Mouse (Mus musculus) hindbrain, embryonic 10.5 days (tissue): ENCODE measurements around the gene Fam217b. TPM values are rescaled to one million over a fixed set of nuclear protein-coding genes. Genes with fewer than 3 reads are reported as not detected.

Experiments
- DNase-seq: peaks from one replicate; pipeline ENCODE4 v3.0.0-alpha.2; 2017; ENCODE audit warnings: low spot score
- H3K27ac ChIP-seq: fragments of 300-500 bp; sonication (generic); 2 replicates; pipeline ENCODE4 v1.5.1; 2016; ENCODE audit warnings: mild to moderate bottlenecking, moderate library complexity
- H3K27me3 ChIP-seq: fragments of 300-500 bp; sonication (generic); 2 replicates; pipeline ENCODE4 v1.6.1; 2016; ENCODE audit warnings: mild to moderate bottlenecking; ENCODE audit not compliant: poor library complexity, insufficient read depth, severe bottlenecking
- H3K36me3 ChIP-seq: fragments of 300-500 bp; sonication (generic); 2 replicates; pipeline ENCODE4 v1.6.1; 2016; ENCODE audit warnings: mild to moderate bottlenecking, moderate library complexity
- H3K4me1 ChIP-seq: fragments of 300-500 bp; sonication (generic); replicated peaks from 2 replicates; pipeline ENCODE4 v1.6.1; 2016; ENCODE audit warnings: mild to moderate bottlenecking
- H3K4me3 ChIP-seq: fragments of 300-500 bp; sonication (generic); 2 replicates; pipeline ENCODE4 v1.5.1; 2016; ENCODE audit warnings: mild to moderate bottlenecking, moderate library complexity
- H3K9me3 ChIP-seq: fragments of 300-500 bp; sonication (generic); 2 replicates; pipeline ENCODE4 v1.6.1; 2016; ENCODE audit warnings: mild to moderate bottlenecking, moderate library complexity
- whole genome bisulfite sequencing: fragments of 180-500 bp; shearing (Covaris S2); methylation state at CpG from one replicate; pipeline ENCODE4 v1.1.7; 2016; 5-methylcytosine and 5-hydroxymethylcytosine counted together
- polyA plus RNA-seq: library from polyadenylated mRNA; unstranded; fragments of >200 nt; fragmentation: Nextera tagmentation; extraction: Ambion mirVana; gene quantifications from 2 replicates; pipeline ENCODE4 v1.2.1, GENCODE M21; 2016

Gene Fam217b
- polyA plus RNA-seq, 1 experiment from 2014 or later, result 2.3 TPM

GRCm38 (mm10) chr2:178422186-178422585 is 7.9 kb downstream of the Fam217b start:
- H3K36me3 ChIP-seq, result no peaks in the 10 kb centered on the region
- no peaks in the 10 kb centered on the region for H3K9me3 ChIP-seq
- H3K4me3 ChIP-seq, result no peak overlapping the region
- peak overlapping the region; percentile 50; the same call in 1 of the 2 replicates for H3K27ac ChIP-seq
- H3K27me3 ChIP-seq, result 0 out of 2 replicates have a peak, but pooled peaks cover 3% of the 10 kb centered on the region
- H3K4me1 ChIP-seq, result peaks cover 19% of the 10 kb centered on the region
- WGBS, result 46% methylated on average over 3 of the region's 3 CpGs
- DNase-seq, result no peak

- Histone ChIP-seq H3K27ac (peak overlapping the region; percentile 35; the same call in 1 of the 2 replicates), H3K27me3 (0 out of 2 replicates have a peak, but pooled peaks cover 3% of the 10 kb centered on the region), H3K4me3 (no peak overlapping the region), H3K9me3 (no peaks in the 10 kb centered on the region), H3K4me1 (peaks cover 19% of the 10 kb centered on the region), H3K36me3 (no peaks in the 10 kb centered on the region)
- DNase-seq, result no peak
- 83% methylated on average over 5 of the region's 5 CpGs for WGBS
Measured at GRCm38 (mm10) chr2:178423223-178423622, 8.9 kb downstream of the Fam217b start.

- DNase-seq, result no peak
- 52% methylated on average over 4 of the region's 4 CpGs for WGBS
- Histone ChIP-seq H3K36me3 (no peaks in the 10 kb centered on the region), H3K9me3 (no peaks in the 10 kb centered on the region), H3K4me1 (peaks cover 12% of the 10 kb centered on the region), H3K27me3 (0 out of 2 replicates have a peak, but pooled peaks cover under 1% of the 10 kb centered on the region), H3K27ac (no peak overlapping the region), H3K4me3 (no peak overlapping the region)
Measured at GRCm38 (mm10) chr2:178426229-178426628, 11.9 kb downstream of the Fam217b start.

- Histone ChIP-seq H3K4me3 (no peak overlapping the region), H3K27ac (no peak overlapping the region), H3K4me1 (peaks cover 5% of the 10 kb centered on the region; the same call in 1 of the 2 replicates), H3K27me3 (no peaks in the 10 kb centered on the region), H3K36me3 (no peaks in the 10 kb centered on the region), H3K9me3 (no peaks in the 10 kb centered on the region)
- WGBS, result 88% methylated on average over 5 of the region's 5 CpGs
- DNase-seq, result no peak
Measured at GRCm38 (mm10) chr2:178427181-178427580, 12.9 kb downstream of the Fam217b start.

- H3K36me3 ChIP-seq, result no peaks in the 10 kb centered on the region
- H3K27ac ChIP-seq, result no peak overlapping the region
- no peak overlapping the region for H3K4me3 ChIP-seq
- DNase-seq, result no peak
- H3K4me1 ChIP-seq, result no peaks in the 10 kb centered on the region
- 82% methylated on average over 9 of the region's 9 CpGs for WGBS
- H3K9me3 ChIP-seq, result no peaks in the 10 kb centered on the region
- H3K27me3 ChIP-seq, result no peaks in the 10 kb centered on the region
Measured at GRCm38 (mm10) chr2:178428183-178428582, 13.9 kb downstream of the Fam217b start.

GRCm38 (mm10) chr2:178428676-178429075 is 14.4 kb downstream of the Fam217b start:
- DNase-seq, result no peak
- Histone ChIP-seq H3K9me3 (no peaks in the 10 kb centered on the region), H3K36me3 (no peaks in the 10 kb centered on the region), H3K27me3 (no peaks in the 10 kb centered on the region), H3K4me1 (no peaks in the 10 kb centered on the region), H3K27ac (no peak overlapping the region), H3K4me3 (no peak overlapping the region)
- 88% methylated on average over 4 of the region's 4 CpGs for WGBS

- DNase-seq, result no peak
- H3K27me3 ChIP-seq, result no peaks in the 10 kb centered on the region
- no peak overlapping the region for H3K4me3 ChIP-seq
- H3K27ac ChIP-seq, result no peak overlapping the region
- H3K9me3 ChIP-seq, result no peaks in the 10 kb centered on the region
- H3K4me1 ChIP-seq, result no peaks in the 10 kb centered on the region
- no peaks in the 10 kb centered on the region for H3K36me3 ChIP-seq
- 91% methylated on average over 6 of the region's 6 CpGs for WGBS
Measured at GRCm38 (mm10) chr2:178429426-178429825, 15.1 kb downstream of the Fam217b start.

GRCm38 (mm10) chr2:178430231-178430630 is 15.9 kb downstream of the Fam217b start, which contains the start of gene Cdh26:
TSS of gene Cdh26 (plus strand) at chr2:178430531.
- WGBS, result 91% methylated on average over 4 of the region's 4 CpGs
- H3K27me3 ChIP-seq, result no peaks in the 10 kb centered on the region
- H3K4me3 ChIP-seq, result no peak within 1 kb of the TSS
- no peaks in the 10 kb centered on the region for H3K4me1 ChIP-seq
- H3K27ac ChIP-seq, result no peak within 1 kb of the TSS
- H3K9me3 ChIP-seq, result no peaks in the 10 kb centered on the region
- no peak for DNase-seq
- no peaks in the 10 kb centered on the region for H3K36me3 ChIP-seq

GRCm38 (mm10) chr2:178433495-178433894 is 19.2 kb downstream of the Fam217b start:
- no peaks in the 10 kb centered on the region for H3K27me3 ChIP-seq
- 0 out of 2 replicates have a peak, but pooled peaks cover 4% of the 10 kb centered on the region for H3K4me1 ChIP-seq
- no peak overlapping the region for H3K27ac ChIP-seq
- H3K4me3 ChIP-seq, result no peak overlapping the region
- no peak for DNase-seq
- no peaks in the 10 kb centered on the region for H3K9me3 ChIP-seq
- H3K36me3 ChIP-seq, result no peaks in the 10 kb centered on the region
- WGBS, result 82% methylated on average over 2 of the region's 2 CpGs

- 95% methylated on average over 2 of the region's 2 CpGs for WGBS
- no peak for DNase-seq
- Histone ChIP-seq H3K36me3 (no peaks in the 10 kb centered on the region), H3K4me1 (0 out of 2 replicates have a peak, but pooled peaks cover 4% of the 10 kb centered on the region), H3K27me3 (no peaks in the 10 kb centered on the region), H3K4me3 (no peak overlapping the region), H3K9me3 (no peaks in the 10 kb centered on the region), H3K27ac (no peak overlapping the region)
Measured at GRCm38 (mm10) chr2:178433903-178434302, 19.6 kb downstream of the Fam217b start.

GRCm38 (mm10) chr2:178437311-178437710 is 23.0 kb downstream of the Fam217b start:
- no peak for DNase-seq
- Histone ChIP-seq H3K27me3 (no peaks in the 10 kb centered on the region), H3K4me1 (0 out of 2 replicates have a peak, but pooled peaks cover 4% of the 10 kb centered on the region), H3K9me3 (no peaks in the 10 kb centered on the region), H3K36me3 (no peaks in the 10 kb centered on the region), H3K4me3 (no peak overlapping the region), H3K27ac (no peak overlapping the region)
- 70% methylated on average over 9 of the region's 9 CpGs for WGBS

GRCm38 (mm10) chr2:178449386-178449785 is 35.1 kb downstream of the Fam217b start:
- no peak for DNase-seq
- no peak overlapping the region for H3K27ac ChIP-seq
- no peaks in the 10 kb centered on the region for H3K36me3 ChIP-seq
- no peaks in the 10 kb centered on the region for H3K9me3 ChIP-seq
- no peaks in the 10 kb centered on the region for H3K27me3 ChIP-seq
- WGBS, result 82% methylated on average over 4 of the region's 4 CpGs
- H3K4me1 ChIP-seq, result peaks cover 12% of the 10 kb centered on the region
- H3K4me3 ChIP-seq, result no peak overlapping the region

- H3K27me3 ChIP-seq, result no peaks in the 10 kb centered on the region
- no peaks in the 10 kb centered on the region for H3K36me3 ChIP-seq
- WGBS, result 5% methylated on average over 2 of the region's 2 CpGs
- H3K4me3 ChIP-seq, result no peak overlapping the region
- H3K27ac ChIP-seq, result no peak overlapping the region
- H3K9me3 ChIP-seq, result no peaks in the 10 kb centered on the region
- H3K4me1 ChIP-seq, result peaks cover 12% of the 10 kb centered on the region
- DNase-seq, result no peak
Measured at GRCm38 (mm10) chr2:178450236-178450635, 35.9 kb downstream of the Fam217b start.

- WGBS, result 63% methylated on average over 10 of the region's 10 CpGs
- no peaks in the 10 kb centered on the region for H3K27me3 ChIP-seq
- no peak for DNase-seq
- H3K27ac ChIP-seq, result peak overlapping the region; percentile 5; the same call in 1 of the 2 replicates
- H3K9me3 ChIP-seq, result no peaks in the 10 kb centered on the region
- H3K4me1 ChIP-seq, result peaks cover 12% of the 10 kb centered on the region
- no peak overlapping the region for H3K4me3 ChIP-seq
- no peaks in the 10 kb centered on the region for H3K36me3 ChIP-seq
Measured at GRCm38 (mm10) chr2:178450961-178451360, 36.6 kb downstream of the Fam217b start.
